Mouse (Mus musculus) kidney, postnatal 25 days (tissue): ENCODE measurements around the gene Vps72.
"Not testable (repeated sequence)": the region's sequence is repeated elsewhere in the genome, so short reads cannot be mapped to it uniquely, and the experiment has no call there.

Source experiments
- DNase-seq, 2 experiments: peaks; one replicate each; pipeline ENCODE4 v3.0.0; 2021; ENCODE audit warnings: mixed read lengths in 2 of 2

The Vps72 gene

DNA sequence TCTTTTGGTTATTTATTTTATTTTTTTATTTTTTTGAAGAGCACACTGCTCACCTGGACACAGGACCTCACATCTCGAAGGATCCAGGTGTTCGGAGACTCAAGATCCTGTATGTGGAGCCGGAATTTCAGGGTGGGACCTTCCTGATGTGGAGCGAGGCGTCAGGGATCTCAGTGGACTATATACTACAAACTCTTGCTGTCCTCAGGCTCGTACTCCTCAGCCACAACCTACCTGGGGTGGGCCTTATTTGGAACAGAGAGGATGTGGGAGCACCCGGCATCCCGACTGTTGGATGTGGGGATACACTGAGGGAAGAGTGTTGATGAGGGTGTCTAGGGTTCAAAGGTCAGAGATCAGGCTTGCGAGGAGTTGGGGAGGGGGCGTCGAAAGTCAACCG is 23.3 kb downstream of the Vps72 start:
- DNase-seq: not testable (repeated sequence)

GRCm38 (mm10) chr3:95135023-95135422 is 24.2 kb downstream of the Vps72 start:
- peak; percentile 86 to 88 for DNase-seq

- no peak for DNase-seq
Measured at GRCm38 (mm10) chr3:95135433-95136052, 24.7 kb downstream of the Vps72 start.

DNA sequence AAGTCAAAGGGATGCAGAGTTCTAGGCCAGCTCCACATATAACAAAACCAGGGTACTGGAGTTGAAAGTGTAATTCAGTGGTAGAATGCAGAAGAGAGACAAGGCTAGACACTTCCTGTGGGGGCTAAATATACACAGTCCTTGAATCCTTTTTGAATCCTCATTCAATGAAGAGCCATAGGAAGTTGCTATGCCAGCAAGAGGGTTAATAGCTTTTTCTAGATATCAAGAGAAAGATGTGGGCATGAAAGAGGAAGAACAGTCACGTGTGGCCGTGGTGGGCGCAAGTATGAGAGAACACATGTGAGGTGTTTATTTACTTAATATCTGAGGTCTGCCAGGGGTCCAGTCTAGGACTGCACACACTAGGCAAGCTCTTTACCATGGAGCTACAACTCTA is 25.5 kb downstream of the Vps72 start:
- DNase-seq: no peak

- peak; percentile 82 to 92 for DNase-seq
Measured at GRCm38 (mm10) chr3:95139586-95140288, 28.9 kb downstream of the Vps72 start.

DNA sequence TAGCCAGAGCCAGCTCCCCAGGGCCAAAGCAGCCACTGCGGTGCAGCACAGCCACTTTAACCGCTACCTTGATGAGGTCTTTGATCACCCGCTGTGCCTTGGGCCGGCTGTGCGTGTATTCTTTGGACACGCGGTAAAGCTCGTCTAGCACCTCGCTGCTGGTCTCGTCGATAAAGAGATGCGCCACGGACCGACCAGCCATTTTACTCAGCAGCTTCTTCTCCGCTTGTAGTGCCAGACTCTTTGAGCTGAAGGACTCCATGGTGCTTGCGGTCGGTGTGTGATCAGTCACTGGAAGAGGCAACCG is 29.4 kb downstream of the Vps72 start:
- no peak for DNase-seq

DNA sequence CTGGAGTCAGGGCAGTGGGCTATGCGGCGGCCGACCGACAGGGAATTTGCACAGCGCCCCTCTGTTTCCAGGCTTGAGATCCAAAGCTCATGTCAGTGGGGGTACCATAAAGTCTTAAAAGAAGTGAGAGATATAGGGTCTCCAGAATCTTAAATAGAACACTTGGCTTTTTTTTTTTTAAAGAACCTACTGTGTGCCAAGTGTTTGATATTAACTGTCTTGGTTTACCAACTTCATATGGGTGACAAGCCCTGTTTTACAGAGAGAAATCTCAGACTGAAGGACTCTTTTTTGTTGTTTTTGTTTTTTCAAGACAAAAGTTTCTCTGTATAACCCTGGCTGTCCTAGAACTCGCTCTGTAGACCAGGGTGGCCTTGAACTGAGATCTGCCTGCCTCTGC is 30.0 kb downstream of the Vps72 start:
- no peak for DNase-seq

DNA sequence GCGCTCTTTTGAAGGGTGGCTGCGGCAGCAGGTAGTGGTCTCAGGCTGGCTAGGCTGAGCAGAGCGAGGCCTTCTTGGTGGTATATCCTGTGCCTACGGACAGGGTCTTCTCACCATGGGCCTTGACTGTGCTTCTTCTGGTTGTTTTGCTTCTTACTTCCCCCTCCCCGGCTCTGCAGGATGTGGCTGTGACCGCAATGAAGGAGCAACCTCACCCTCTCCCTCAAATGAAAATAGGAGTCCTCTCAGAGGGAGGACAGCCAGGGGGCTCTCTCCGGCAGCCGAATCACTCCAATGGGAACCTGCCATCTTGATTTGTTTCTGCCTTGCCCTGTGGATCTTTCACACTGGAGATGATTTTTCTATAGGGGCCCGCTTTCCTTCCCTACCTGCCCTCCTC is 30.7 kb downstream of the Vps72 start:
- no peak for DNase-seq

GRCm38 (mm10) chr3:95141952-95142616 is 31.3 kb downstream of the Vps72 start, which contains the start of gene Tnfaip8l2:
Gene Tnfaip8l2 (minus strand): TSS chr3:95142360.
- peak in 1 of 2 experiments; percentile 49 for DNase-seq

- peak; percentile 90 to 92 for DNase-seq
Measured at GRCm38 (mm10) chr3:95142617-95143011, 31.8 kb downstream of the Vps72 start.

GRCm38 (mm10) chr3:95147924-95148323 is 37.1 kb downstream of the Vps72 start:
- DNase-seq: peak in 1 of 2 experiments; percentile 52

DNA sequence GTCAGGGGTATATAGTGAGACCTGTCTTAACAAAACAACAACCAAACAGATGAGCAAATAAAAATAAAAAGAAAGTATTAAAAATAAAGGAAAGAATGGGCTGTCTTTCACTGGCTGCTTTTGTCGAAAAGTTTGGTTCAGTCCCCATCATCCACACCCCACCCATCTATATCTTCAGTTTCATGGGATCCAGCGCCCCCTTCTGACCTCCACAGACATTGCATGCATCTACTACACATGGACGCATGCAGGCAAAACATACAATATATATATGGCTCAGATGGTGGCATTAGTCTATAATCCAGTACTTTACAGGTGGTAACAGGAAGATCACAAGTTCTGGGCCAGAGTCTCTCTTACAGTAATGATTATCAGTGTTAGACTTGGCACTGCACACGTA is 43.1 kb downstream of the Vps72 start:
- DNase-seq: peak; percentile 36 to 70

GRCm38 (mm10) chr3:95159511-95159986 is 48.7 kb downstream of the Vps72 start:
- no peak for DNase-seq

DNA sequence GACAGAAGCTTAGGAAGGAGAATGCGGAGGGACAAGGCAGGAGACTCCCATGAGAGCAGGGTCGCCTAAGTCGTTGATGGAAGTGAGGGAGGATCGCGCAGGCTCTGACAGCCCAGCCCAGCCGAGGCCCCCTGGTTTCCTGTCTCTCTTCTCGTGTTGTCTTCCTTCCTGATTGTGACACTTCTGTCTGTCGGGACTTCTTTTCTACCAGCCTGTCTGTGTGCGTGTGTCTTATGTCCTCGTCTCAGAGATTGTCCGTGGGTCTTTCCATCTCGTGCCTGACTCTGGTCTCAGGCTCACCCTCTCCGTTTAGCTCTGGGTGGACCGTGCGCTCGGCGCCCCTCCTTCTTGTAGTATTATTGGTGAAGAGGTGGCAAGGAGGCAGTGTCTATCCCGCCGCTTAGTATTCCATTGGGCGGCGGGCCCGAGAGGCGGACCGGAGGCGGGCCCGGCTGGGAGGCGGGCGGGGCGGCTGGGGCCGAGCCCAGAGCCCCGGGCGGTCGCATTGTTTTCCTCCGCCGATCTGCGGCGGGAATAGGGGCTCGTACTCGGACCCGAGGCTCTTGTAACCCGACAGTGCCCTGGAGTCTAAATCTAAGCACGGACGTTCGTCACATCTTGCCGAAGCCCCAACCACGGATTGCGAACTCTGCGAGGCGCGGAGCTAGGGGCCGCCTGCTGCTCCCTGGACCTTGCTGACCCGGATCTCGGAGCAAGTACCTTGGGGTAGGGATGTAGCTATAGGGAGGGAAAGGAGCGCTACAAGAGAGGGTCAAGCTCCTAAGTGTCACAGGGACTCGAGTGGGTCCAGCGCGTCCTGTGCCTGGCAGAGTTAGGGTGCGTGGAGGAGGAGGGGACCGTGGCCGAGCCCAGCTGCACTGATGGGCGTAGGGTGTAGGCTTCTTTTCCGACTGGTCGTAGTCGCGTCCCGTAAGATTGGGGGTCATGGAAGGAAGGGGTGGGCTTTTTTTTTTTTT is 49.5 kb downstream of the Vps72 start, which contains the start of gene Sema6c:
TSS of gene Sema6c (plus strand) at position 471 of the 977 bp plus-strand sequence.
- DNase-seq: peak; percentile 91 to 95

GRCm38 (mm10) chr3:95161041-95161551 is 50.3 kb downstream of the Vps72 start:
- no peak for DNase-seq

DNA sequence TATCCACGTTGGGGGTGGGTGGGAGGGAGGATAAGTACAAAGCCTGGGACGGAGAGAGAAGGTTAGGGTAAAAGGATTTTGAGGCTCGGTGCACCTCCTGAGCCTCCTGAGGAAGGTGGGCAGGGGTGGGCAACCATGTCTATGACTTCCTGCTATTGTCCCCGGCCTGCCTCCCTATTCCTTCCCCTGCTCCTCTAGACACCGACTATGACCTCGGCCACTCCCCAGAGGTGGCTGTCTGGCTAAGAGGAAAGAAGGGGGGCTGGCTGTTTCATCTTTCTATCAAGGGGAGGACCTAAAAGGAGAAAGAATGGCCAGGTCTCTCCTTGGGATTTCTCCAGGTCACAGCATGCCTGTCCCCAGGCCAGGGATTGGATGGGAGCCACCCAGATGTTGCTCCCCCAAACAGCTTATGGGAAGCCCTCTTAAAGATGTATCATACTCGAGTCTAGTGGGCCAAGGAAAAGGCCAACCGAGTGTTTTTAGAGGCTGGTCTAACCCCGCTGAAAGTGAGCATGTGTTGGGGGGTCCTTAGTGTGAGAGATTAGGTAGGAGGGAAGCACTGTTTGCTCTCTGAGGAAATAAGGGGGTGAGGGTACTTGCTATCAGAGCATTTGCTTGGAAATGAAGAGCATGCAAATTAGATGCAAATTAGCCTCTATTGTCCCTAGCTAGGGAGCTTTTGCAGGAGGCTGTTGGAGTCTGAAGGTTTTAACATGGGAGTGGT is 51.0 kb downstream of the Vps72 start:
- DNase-seq: no peak

DNA sequence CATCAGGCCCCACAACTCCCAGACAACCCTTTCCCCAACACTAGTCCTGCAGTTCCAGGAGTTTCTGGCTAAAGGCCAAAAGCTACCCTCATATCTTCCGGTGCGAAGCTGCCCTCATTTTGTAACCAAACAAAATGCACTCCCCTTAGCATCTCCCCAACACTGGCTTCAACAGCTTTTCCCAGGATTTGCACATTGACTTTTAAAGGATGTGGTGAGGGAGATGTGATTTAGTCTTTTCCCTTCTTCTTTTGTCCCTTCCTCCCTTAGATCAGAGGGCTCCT is 51.5 kb downstream of the Vps72 start:
- DNase-seq: no peak

DNA sequence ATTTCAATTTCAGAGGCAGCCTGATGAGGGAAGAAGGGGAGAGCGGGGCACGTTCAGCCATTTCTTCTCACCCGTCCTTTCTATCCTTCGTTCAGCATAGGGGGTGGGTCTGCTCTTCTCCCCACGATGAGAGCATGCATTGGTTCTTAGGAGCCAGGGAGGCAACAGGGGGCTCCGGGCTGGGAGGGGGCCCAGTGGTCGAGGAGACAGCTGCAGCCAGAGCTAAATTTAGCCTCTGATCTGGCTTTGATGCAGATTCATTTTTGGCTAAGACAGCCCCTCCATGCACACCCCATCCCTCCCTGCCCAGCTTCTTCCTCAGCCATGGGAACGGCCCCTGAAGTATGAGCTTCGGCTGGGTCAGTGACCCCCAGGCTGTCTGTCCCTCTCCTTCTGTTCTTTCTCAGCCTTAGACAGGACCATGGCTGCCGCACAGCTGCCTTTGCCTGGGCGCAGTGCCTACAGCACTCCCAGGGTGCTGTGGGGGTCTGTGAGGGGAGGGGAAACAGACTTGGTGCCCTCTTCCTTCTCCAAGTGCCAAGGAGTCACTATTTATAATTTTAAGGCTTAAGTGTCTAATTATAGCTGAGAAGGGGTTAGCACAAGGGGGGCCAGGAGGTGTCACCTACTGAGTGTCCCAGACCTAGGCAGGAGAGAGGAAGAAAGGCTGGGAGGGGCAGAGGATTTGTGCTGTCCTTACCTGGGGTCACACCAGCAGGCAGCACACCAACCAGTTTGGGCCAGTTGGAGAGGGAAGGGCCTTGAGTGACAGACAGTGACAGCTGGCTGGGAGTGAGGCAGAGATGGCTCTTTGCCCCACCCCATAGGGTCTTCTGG is 52.8 kb downstream of the Vps72 start:
- DNase-seq: no peak

GRCm38 (mm10) chr3:95164256-95164550 is 53.4 kb downstream of the Vps72 start:
- no peak for DNase-seq

- no peak for DNase-seq
Measured at GRCm38 (mm10) chr3:95164840-95165239, 54.0 kb downstream of the Vps72 start.

DNA sequence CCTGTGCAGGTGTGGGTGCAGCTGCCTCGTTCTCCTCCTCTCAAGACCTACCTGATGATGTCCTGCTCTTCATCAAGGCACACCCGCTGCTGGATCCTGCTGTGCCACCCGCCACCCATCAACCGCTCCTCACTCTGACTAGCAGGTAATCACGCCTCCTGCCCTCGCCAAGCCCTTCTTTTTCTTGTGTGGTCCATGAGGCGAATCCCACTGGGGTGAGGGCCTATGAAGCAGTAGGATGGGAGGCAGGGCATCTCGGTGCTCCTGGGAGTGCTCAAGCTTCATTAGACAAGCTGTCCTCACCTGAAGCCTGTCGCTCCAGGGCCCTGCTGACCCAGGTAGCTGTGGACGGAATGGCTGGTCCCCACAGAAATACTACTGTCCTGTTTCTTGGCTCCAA is 59.2 kb downstream of the Vps72 start:
- no peak for DNase-seq
